Mouse (Mus musculus): ENCODE data around the gene Cryzl1. TPM values are rescaled to one million over a fixed set of nuclear protein-coding genes. Genes with fewer than 3 reads are reported as not detected.

Cryzl1 gene
- polyA plus RNA-seq, 1 experiment = 27.6 TPM

DNA sequence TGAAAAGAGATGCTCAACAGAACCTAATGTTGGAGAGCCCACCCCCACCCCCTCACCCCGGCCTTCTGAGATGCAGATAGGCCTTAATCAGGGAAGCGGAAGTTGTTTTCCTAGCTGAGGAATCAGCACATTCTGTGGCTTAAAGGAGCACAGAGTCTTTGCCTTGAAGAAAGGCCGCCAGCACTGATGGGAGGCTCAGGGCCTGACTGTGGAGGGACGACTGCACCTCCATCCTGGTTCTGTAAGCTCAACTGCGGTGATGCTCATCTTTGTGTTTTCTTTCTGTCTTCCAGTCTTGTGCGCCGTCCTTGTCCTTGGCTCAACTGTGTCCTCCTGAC is 12.1 kb upstream of the Cryzl1 start:
- Histone ChIP-seq H3K4me3 (no peak overlapping the region), H3ac (ENCODE audit: control insufficient read depth, insufficient read length) (no peak overlapping the region), H3K27me3 (ENCODE audit: control insufficient read depth, insufficient read depth, insufficient read length) (no peaks in the 10 kb centered on the region), H3K36me3 (ENCODE audit: control insufficient read depth, insufficient read depth) (no peaks in the 10 kb centered on the region), H3K4me2 (ENCODE audit: low read depth) (no peak overlapping the region), H3K79me2 (ENCODE audit: control insufficient read depth, insufficient read depth) (peaks cover 93% of the 10 kb centered on the region)
- TF ChIP-seq MAX (IDR thresholded peaks at IDR 0.05; ENCODE audit: low read depth) = no peak
- no peak for TF ChIP-seq POLR2A (IDR thresholded peaks at IDR 0.05; ENCODE audit: insufficient read length, low read depth)
- TF ChIP-seq USF1 (IDR thresholded peaks at IDR 0.05; ENCODE audit: low read depth) = no peak
- TF ChIP-seq REST (IDR thresholded peaks at IDR 0.05; ENCODE audit: insufficient read depth, insufficient read length) = no peak
- no peak for TF ChIP-seq MYOG (IDR thresholded peaks at IDR 0.05; ENCODE audit: control insufficient read depth in 1 of 3, insufficient read depth in 1 of 3, insufficient read length in 2 of 3, low read depth in 2 of 3)
- no peak for TF ChIP-seq CEBPB (IDR thresholded peaks at IDR 0.05; ENCODE audit: insufficient read depth, poor library complexity, severe bottlenecking)
- no peak for TF ChIP-seq TCF12 (IDR thresholded peaks at IDR 0.05; ENCODE audit: insufficient read depth, poor library complexity, severe bottlenecking)
- no peak for TF ChIP-seq TCF3 (IDR thresholded peaks at IDR 0.05; ENCODE audit: insufficient read length, low read depth)
- TF ChIP-seq POLR2AphosphoS2 (IDR thresholded peaks at IDR 0.05; ENCODE audit: insufficient read length, low read depth) = no peak
- no peak for TF ChIP-seq SRF (IDR thresholded peaks at IDR 0.05; ENCODE audit: control insufficient read depth, insufficient read length, low read depth)
- TF ChIP-seq E2F4 (IDR thresholded peaks at IDR 0.05; ENCODE audit: insufficient read depth) = no peak
- no peak for TF ChIP-seq MYOD1 (IDR thresholded peaks at IDR 0.05; ENCODE audit: control insufficient read depth in 1 of 3, insufficient read length in 2 of 3, low read depth in 2 of 3)

DNA sequence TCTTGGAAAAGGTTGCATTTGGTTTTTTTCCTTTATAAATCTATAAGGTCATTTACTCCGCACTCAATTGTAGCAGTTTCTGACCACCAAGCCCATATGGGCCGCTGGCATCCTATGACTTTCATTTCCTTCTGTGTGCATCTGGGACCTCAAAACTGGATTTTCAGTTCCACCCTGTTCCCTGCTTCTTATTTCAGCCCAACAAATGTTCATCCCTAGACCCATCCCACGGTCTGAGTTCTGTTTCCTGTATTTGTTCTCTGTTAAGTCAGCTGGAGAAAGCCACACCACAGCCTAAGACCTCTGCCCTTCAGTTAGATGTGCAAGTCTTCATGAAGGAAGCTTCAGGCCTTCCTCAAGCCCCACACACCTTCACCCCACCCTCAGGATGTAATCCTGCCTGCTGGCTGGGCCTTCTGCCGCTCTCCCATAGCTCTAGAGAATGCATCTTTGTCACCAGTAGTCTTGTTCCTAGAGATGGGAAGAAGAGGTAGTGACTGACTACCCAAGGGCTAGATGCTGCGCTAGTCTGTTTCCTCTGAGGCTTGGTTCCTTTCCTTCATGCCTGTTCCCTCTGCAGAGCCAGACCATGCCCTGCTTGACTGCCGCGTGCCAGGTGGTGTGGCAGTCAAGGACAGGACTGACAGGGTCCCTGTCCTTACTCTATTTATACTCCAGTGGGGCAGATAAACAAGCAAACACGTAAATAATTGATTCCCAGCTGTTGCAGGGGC is 11.6 kb upstream of the Cryzl1 start:
- Histone ChIP-seq H3K27me3 (ENCODE audit: control insufficient read depth, insufficient read depth, insufficient read length) (no peaks in the 10 kb centered on the region), H3K36me3 (ENCODE audit: control insufficient read depth, insufficient read depth) (no peaks in the 10 kb centered on the region), H3K4me2 (ENCODE audit: low read depth) (no peak overlapping the region), H3K4me3 (no peak overlapping the region), H3K79me2 (ENCODE audit: control insufficient read depth, insufficient read depth) (peaks cover 96% of the 10 kb centered on the region), H3ac (ENCODE audit: control insufficient read depth, insufficient read length) (no peak overlapping the region)
- TF ChIP-seq USF1 (IDR thresholded peaks at IDR 0.05; ENCODE audit: low read depth) = no peak
- TF ChIP-seq MYOG (IDR thresholded peaks at IDR 0.05; ENCODE audit: control insufficient read depth in 1 of 3, insufficient read depth in 1 of 3, insufficient read length in 2 of 3, low read depth in 2 of 3) = no peak
- TF ChIP-seq CEBPB (IDR thresholded peaks at IDR 0.05; ENCODE audit: insufficient read depth, poor library complexity, severe bottlenecking) = no peak
- no peak for TF ChIP-seq E2F4 (IDR thresholded peaks at IDR 0.05; ENCODE audit: insufficient read depth)
- no peak for TF ChIP-seq MYOD1 (IDR thresholded peaks at IDR 0.05; ENCODE audit: control insufficient read depth in 1 of 3, insufficient read length in 2 of 3, low read depth in 2 of 3)
- TF ChIP-seq POLR2A (IDR thresholded peaks at IDR 0.05; ENCODE audit: insufficient read length, low read depth) = no peak
- no peak for TF ChIP-seq SRF (IDR thresholded peaks at IDR 0.05; ENCODE audit: control insufficient read depth, insufficient read length, low read depth)
- TF ChIP-seq MAX (IDR thresholded peaks at IDR 0.05; ENCODE audit: low read depth) = no peak

DNA sequence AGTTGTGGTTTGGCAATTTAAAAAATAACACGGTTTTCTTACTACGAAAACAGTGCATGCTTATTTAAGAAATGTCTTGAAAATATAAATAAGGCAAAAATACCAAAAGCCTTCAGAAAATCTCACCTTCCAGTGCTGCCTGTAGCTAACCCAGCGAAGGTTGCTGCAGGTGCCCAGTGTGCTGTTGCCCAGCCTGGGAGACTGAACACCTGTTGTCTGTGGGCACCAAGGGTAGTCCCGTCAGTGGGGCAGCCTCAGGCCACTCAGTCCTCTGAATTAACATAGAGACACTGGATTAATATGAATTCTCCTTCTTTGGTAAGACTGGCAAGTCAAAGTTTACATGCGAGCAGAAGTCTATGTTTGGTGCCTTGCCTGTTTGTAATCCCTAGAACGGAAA is 9.7 kb upstream of the Cryzl1 start:
- no peak overlapping the region for H3K4me3 ChIP-seq
- peaks cover 96% of the 10 kb centered on the region for H3K79me2 ChIP-seq (ENCODE audit: control insufficient read depth, insufficient read depth)
- H3K4me2 ChIP-seq (ENCODE audit: low read depth) = no peak overlapping the region
- H3K36me3 ChIP-seq (ENCODE audit: control insufficient read depth, insufficient read depth) = no peaks in the 10 kb centered on the region
- peak in 2 of 3 experiments; percentile 53 to 74 for TF ChIP-seq MYOG (IDR thresholded peaks at IDR 0.05; ENCODE audit: control insufficient read depth in 1 of 3, insufficient read depth in 1 of 3, insufficient read length in 2 of 3, low read depth in 2 of 3)
- TF ChIP-seq TCF12 (IDR thresholded peaks at IDR 0.05; ENCODE audit: insufficient read depth, poor library complexity, severe bottlenecking) = no peak
- no peak for TF ChIP-seq USF1 (IDR thresholded peaks at IDR 0.05; ENCODE audit: low read depth)
- no peak for TF ChIP-seq SRF (IDR thresholded peaks at IDR 0.05; ENCODE audit: control insufficient read depth, insufficient read length, low read depth)
- TF ChIP-seq E2F4 (IDR thresholded peaks at IDR 0.05; ENCODE audit: insufficient read depth) = no peak
- TF ChIP-seq REST (IDR thresholded peaks at IDR 0.05; ENCODE audit: insufficient read depth, insufficient read length) = no peak
- peak in 2 of 3 experiments; percentile 48 to 72 for TF ChIP-seq MYOD1 (IDR thresholded peaks at IDR 0.05; ENCODE audit: control insufficient read depth in 1 of 3, insufficient read length in 2 of 3, low read depth in 2 of 3)
- TF ChIP-seq POLR2AphosphoS2 (IDR thresholded peaks at IDR 0.05; ENCODE audit: insufficient read length, low read depth) = no peak
- TF ChIP-seq MAX (IDR thresholded peaks at IDR 0.05; ENCODE audit: low read depth) = no peak
- no peak for TF ChIP-seq CEBPB (IDR thresholded peaks at IDR 0.05; ENCODE audit: insufficient read depth, poor library complexity, severe bottlenecking)
- TF ChIP-seq POLR2A (IDR thresholded peaks at IDR 0.05; ENCODE audit: insufficient read length, low read depth) = no peak
- no peak for TF ChIP-seq TCF3 (IDR thresholded peaks at IDR 0.05; ENCODE audit: insufficient read length, low read depth)
- H3ac ChIP-seq (ENCODE audit: control insufficient read depth, insufficient read length) = no peak overlapping the region
- no peaks in the 10 kb centered on the region for H3K27me3 ChIP-seq (ENCODE audit: control insufficient read depth, insufficient read depth, insufficient read length)

DNA sequence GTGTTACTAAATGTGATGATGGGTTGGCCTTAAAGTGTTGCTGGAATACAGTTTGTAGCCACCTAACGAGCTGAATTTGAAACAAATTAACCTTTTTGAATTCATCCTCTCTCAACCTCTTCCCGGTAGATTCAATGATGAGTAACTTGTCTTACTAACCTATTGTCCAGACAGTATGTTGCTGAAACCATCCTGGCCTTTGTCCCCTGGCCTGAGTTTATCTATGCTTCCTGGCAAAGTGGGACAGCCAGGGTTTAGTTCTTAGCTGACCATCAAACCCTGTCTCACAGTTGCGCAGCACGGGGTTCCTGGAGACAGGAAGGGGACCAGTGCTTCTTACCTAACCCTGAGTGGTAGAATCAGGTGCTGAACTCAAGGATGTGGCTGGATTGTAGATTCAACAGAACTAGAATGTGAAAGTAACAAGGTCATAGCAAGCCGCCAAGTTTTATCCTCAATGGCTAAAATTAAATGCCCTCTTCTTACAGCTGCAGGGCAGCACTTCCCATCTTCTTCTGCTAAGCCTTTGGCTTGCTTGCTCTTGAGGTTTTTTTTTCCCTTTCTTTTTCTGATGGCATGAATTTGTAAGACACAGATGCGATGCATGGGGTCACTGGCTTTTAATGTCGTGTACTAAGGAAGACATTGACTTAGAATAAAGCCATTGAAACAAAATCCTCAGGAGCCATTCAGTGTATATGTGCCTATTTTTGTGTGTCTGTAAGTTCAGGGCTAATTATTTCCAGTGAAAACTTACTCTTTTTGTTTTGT is 7.5 kb upstream of the Cryzl1 start:
- no peak for TF ChIP-seq POLR2A (IDR thresholded peaks at IDR 0.05; ENCODE audit: insufficient read length, low read depth)
- TF ChIP-seq TCF12 (IDR thresholded peaks at IDR 0.05; ENCODE audit: insufficient read depth, poor library complexity, severe bottlenecking) = no peak
- TF ChIP-seq MAX (IDR thresholded peaks at IDR 0.05; ENCODE audit: low read depth) = no peak
- TF ChIP-seq POLR2AphosphoS2 (IDR thresholded peaks at IDR 0.05; ENCODE audit: insufficient read length, low read depth) = no peak
- TF ChIP-seq SRF (IDR thresholded peaks at IDR 0.05; ENCODE audit: control insufficient read depth, insufficient read length, low read depth) = no peak
- TF ChIP-seq TCF3 (IDR thresholded peaks at IDR 0.05; ENCODE audit: insufficient read length, low read depth) = no peak
- no peak for TF ChIP-seq USF1 (IDR thresholded peaks at IDR 0.05; ENCODE audit: low read depth)
- TF ChIP-seq MYOG (IDR thresholded peaks at IDR 0.05; ENCODE audit: control insufficient read depth in 1 of 3, insufficient read depth in 1 of 3, insufficient read length in 2 of 3, low read depth in 2 of 3) = no peak
- TF ChIP-seq E2F4 (IDR thresholded peaks at IDR 0.05; ENCODE audit: insufficient read depth) = no peak
- TF ChIP-seq MYOD1 (IDR thresholded peaks at IDR 0.05; ENCODE audit: control insufficient read depth in 1 of 3, insufficient read length in 2 of 3, low read depth in 2 of 3) = no peak
- no peak for TF ChIP-seq REST (IDR thresholded peaks at IDR 0.05; ENCODE audit: insufficient read depth, insufficient read length)
- no peak for TF ChIP-seq CEBPB (IDR thresholded peaks at IDR 0.05; ENCODE audit: insufficient read depth, poor library complexity, severe bottlenecking)
- Histone ChIP-seq H3K36me3 (ENCODE audit: control insufficient read depth, insufficient read depth) (no peaks in the 10 kb centered on the region), H3K79me2 (ENCODE audit: control insufficient read depth, insufficient read depth) (peaks cover 99% of the 10 kb centered on the region), H3K4me3 (no peak overlapping the region), H3K4me2 (ENCODE audit: low read depth) (no peak overlapping the region), H3K27me3 (ENCODE audit: control insufficient read depth, insufficient read depth, insufficient read length) (no peaks in the 10 kb centered on the region), H3ac (ENCODE audit: control insufficient read depth, insufficient read length) (no peak overlapping the region)
